Mouse (Mus musculus): ENCODE measurements around the gene Itih3. TPM values are rescaled to one million over a fixed set of nuclear protein-coding genes. Genes with fewer than 3 reads are reported as not detected.

The Itih3 gene
- polyA plus RNA-seq, 1 experiment from 2014 or later: 2.2 TPM

DNA sequence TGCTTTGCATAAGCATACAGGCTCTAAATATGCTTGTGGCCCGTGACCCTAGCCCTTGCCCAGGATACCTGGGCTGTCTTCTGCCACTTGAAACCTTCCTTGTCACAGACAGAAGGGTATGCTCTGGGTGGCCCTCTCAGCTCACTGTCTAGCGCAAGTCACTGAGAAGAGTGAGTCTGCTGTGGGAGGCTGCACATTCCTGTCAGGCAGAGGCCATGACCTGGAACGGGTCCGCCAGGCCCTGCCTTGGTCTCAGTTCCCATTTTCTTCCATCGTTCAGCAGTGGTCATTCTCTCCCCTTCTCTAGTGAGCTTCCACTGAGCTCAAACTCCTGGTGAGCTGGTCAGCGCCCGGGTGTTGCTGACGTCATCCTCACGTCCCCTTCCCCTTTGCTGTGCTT, 47.6 kb downstream of the Itih3 start:
- no peak overlapping the region for H3K27ac ChIP-seq (ENCODE audit: poor library complexity, severe bottlenecking)
- H3K4me1 ChIP-seq (replicated peaks): peaks cover 51% of the 10 kb centered on the region
- H3K27me3 ChIP-seq (replicated peaks): no peaks in the 10 kb centered on the region
- H3K9ac ChIP-seq: no peak overlapping the region
- H3K36me3 ChIP-seq: peaks cover 28% of the 10 kb centered on the region
- H3K4me2 ChIP-seq: no peak overlapping the region
- WGBS: 65% methylated on average over 9 of the region's 9 CpGs
- no peaks in the 10 kb centered on the region for H3K9me3 ChIP-seq (replicated peaks)
- no peak for ATAC-seq (ENCODE audit: insufficient number of reproducible peaks, low FRiP score)
- no peak overlapping the region for H3K4me3 ChIP-seq

DNA sequence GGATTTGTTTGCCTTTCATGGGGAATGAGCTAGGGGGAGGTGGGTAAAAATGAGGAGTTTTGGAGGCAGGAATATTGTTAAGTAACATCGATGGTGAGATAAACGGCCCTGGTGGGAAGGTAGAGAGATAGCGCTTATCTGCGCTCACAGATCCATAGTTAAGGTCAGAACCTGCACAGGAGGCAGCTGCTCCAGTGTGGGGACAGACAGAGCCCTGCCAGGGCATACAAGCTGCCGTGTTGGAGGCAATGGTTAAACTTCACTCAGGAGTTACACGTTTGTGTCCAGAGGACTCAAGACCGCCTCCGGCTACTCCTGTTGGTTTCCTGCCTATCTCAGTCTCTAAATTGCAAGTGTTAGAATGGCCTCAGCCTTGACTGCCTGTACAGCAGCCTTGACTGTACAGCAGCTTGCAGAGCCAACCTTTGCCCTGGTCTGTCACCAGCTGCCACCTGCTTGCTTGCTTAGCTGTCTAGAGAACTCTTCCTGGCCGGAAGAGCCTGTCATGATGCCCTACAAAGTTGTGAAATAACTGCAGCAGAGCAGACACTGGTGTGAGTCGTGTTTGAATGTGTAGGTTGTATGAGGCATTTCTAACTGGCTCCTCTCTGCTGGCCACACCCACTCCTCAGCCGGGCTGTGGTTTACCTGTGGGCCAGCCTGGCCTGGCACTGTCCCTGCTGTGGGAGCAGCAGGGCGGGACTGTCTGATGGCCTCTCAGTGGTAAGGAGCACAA, 48.3 kb downstream of the Itih3 start:
- 73% methylated on average over 12 of the region's 12 CpGs for WGBS
- H3K27ac ChIP-seq (ENCODE audit: poor library complexity, severe bottlenecking): no peak overlapping the region

DNA sequence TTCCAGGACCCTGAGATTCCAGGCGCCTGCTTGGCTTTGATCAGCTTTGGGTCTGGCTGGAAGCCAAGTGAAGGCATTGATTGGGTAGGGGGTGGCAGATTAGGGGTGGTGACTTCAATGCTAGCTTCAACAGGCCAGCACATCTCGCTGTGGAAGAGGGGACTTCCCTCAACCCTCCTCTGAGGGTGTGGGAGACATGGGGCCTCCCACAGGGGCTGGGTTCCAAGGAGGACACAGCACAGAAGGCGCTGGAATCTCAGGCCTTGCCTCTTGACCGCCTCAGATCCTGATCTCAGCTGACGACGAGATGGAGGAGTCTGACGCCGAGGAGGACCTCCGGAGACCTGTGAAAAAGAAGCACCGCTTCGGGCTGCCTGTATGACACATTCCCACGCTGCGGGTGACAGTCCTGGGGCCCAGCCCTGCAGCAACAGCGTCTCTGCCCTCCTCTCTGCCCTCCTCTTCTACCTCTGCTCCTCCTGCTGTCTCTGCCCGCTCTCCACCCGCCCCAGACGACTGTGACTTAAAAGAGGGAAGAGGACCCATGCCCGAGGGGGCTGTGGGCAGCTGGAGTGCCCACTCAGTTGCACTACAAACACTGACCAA, 49.4 kb downstream of the Itih3 start:
- Histone ChIP-seq H3K27ac (ENCODE audit: poor library complexity, severe bottlenecking) (no peak overlapping the region), H3K4me2 (no peak overlapping the region), H3K9me3 (replicated peaks) (no peaks in the 10 kb centered on the region), H3K27me3 (replicated peaks) (no peaks in the 10 kb centered on the region), H3K36me3 (peaks cover 28% of the 10 kb centered on the region), H3K9ac (no peak overlapping the region), H3K4me1 (replicated peaks) (peaks cover 56% of the 10 kb centered on the region), H3K4me3 (no peak overlapping the region)
- WGBS: 52% methylated on average over 18 of the region's 18 CpGs
- no peak for ATAC-seq (ENCODE audit: insufficient number of reproducible peaks, low FRiP score)

More for the DNA sequence above, 48.3 kb downstream of the Itih3 start:
- Histone ChIP-seq H3K9ac (no peak overlapping the region), H3K9me3 (replicated peaks) (no peaks in the 10 kb centered on the region), H3K4me3 (no peak overlapping the region), H3K4me2 (no peak overlapping the region), H3K4me1 (replicated peaks) (peaks cover 56% of the 10 kb centered on the region), H3K27me3 (replicated peaks) (no peaks in the 10 kb centered on the region), H3K36me3 (peaks cover 28% of the 10 kb centered on the region)
- ATAC-seq (ENCODE audit: insufficient number of reproducible peaks, low FRiP score): no peak

DNA sequence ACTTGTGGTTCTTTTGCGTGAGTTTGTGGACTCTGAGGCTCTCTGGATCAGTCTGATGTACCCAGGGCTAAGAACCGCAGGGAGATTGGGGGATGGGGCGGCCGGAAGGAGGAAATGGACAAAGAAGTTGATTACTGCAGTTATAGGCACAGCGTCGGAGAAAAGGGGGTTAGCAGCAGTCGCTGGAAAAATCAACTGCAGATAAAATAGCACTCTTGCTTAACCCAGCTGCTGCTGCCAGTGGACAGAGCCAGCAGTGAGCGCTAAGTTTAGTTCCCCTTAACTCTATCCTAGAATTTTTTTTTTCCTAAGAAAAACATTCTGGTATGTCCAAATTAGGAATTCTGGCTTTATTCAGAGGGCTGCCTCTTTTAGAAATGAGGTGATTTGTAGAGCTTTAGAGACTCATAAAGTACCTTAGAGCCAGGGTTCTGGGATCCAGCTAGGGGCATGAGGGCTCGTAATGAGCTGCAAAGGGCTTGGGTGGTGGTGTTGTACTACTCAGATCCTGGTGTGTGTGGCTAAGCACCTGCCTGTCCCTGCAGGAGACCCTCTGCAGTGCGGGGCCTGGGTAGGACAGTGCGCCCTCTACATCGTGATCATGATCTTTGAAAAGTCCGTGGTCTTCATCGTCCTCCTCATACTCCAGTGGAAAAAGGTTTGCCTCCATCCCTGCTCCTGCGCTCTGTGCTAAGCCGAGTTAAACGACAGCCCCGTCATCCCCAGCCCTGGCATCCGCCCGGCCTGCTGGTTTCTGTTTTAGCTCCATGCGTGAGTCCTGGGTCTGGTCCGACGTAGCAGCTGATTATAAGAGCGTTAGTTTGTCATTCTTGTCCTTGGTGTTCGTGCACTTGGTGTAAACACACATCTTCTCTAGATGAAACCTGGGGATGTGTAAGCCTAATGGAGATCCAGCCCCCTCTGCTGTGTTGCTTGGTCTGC, 53.1 kb downstream of the Itih3 start:
- Histone ChIP-seq H3K36me3 (peaks cover 21% of the 10 kb centered on the region), H3K9ac (0 out of 2 replicates have a peak overlapping the region, but pooled peaks have one; percentile 37), H3K27ac (ENCODE audit: poor library complexity, severe bottlenecking) (peak overlapping the region; percentile 84), H3K4me3 (no peak overlapping the region), H3K27me3 (replicated peaks) (no peaks in the 10 kb centered on the region), H3K4me2 (peak overlapping the region; percentile 16; the same call in 1 of the 2 replicates), H3K9me3 (replicated peaks) (no peaks in the 10 kb centered on the region), H3K4me1 (replicated peaks) (peaks cover 41% of the 10 kb centered on the region)
- 55% methylated on average over 25 of the region's 25 CpGs for WGBS
- peak; percentile 52 for ATAC-seq (ENCODE audit: insufficient number of reproducible peaks, low FRiP score)

DNA sequence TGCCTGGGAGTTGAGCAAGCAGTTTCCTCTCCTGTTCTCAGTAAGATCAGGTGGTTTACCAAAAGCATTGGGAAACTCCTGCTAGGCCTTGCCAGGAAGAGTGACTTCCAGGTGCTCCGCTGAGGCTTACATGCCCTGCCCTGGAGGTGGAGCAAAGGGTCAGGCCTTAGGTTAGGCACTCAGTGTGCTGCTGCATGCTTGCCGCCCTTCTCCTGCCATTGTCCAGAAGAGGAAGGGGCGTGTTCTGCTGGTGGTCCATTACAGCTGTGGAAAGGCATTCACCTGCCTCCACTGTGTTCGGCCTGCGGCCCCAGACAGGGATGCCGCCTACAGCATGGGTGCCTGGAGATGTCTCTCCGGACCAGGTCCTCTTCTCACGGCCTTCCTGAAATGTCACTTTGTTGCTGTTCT, 54.2 kb downstream of the Itih3 start:
- ATAC-seq (ENCODE audit: insufficient number of reproducible peaks, low FRiP score): no peak
- Histone ChIP-seq H3K4me2 (no peak overlapping the region), H3K9me3 (replicated peaks) (no peaks in the 10 kb centered on the region), H3K4me3 (no peak overlapping the region), H3K36me3 (peaks cover 16% of the 10 kb centered on the region), H3K4me1 (replicated peaks) (peaks cover 34% of the 10 kb centered on the region), H3K27ac (ENCODE audit: poor library complexity, severe bottlenecking) (peak overlapping the region; percentile 84), H3K27me3 (replicated peaks) (no peaks in the 10 kb centered on the region), H3K9ac (peak overlapping the region; percentile 37; the same call in 1 of the 2 replicates)
- 78% methylated on average over 8 of the region's 8 CpGs for WGBS

DNA sequence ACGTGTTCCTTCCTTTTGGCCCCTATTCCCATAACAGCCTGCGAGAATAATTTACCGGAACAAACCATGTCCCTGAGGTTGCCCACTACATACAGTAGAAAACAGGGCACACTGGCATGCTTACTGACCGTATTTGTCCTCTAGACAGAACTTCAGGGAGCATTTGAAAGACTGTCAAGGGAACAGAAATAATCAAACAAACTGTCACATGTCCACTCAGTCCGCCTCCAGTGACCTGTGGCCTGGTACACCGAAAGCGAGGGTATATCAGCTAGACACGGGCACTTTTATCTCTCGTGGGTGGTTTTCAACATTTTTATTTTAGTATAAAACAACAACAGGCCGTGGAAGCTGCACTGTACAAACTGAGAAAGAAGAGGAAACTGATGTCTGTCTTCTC, 54.7 kb downstream of the Itih3 start:
- Histone ChIP-seq H3K4me2 (no peak overlapping the region), H3K9me3 (replicated peaks) (no peaks in the 10 kb centered on the region), H3K9ac (no peak overlapping the region), H3K27ac (ENCODE audit: poor library complexity, severe bottlenecking) (0 out of 2 replicates have a peak overlapping the region, but pooled peaks have one; percentile 84), H3K4me3 (no peak overlapping the region), H3K4me1 (replicated peaks) (peaks cover 29% of the 10 kb centered on the region), H3K27me3 (replicated peaks) (no peaks in the 10 kb centered on the region), H3K36me3 (peaks cover 15% of the 10 kb centered on the region; the same call in 1 of the 2 replicates)
- ATAC-seq (ENCODE audit: insufficient number of reproducible peaks, low FRiP score): no peak
- WGBS: 72% methylated on average over 10 of the region's 10 CpGs

DNA sequence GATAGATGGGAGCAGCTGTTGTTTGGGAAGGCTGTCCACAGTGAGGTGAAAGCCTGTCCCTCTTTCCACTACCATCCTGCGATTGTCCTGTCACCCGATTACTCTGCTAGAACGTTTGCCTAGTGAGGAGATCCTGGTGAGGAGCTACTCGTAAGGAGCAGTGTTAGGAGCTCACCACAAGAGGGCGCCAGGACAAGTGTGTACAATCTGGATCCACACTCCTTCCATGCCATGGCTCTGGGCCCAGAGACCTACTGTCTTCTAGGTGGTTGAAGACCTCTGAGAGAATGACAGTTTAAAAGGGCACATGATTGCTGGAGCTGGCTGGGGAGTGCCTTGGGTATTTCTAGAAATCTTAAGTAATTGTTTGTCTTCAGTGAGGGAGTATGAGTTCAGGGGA, 56.5 kb downstream of the Itih3 start:
- Histone ChIP-seq H3K4me2 (no peak overlapping the region), H3K36me3 (peaks cover 5% of the 10 kb centered on the region; the same call in 1 of the 2 replicates), H3K4me3 (no peak overlapping the region), H3K9me3 (replicated peaks) (no peaks in the 10 kb centered on the region), H3K9ac (no peak overlapping the region), H3K4me1 (replicated peaks) (peaks cover 26% of the 10 kb centered on the region), H3K27me3 (replicated peaks) (no peaks in the 10 kb centered on the region), H3K27ac (ENCODE audit: poor library complexity, severe bottlenecking) (no peak overlapping the region)
- 24% methylated on average over 5 of the region's 5 CpGs for WGBS
- ATAC-seq (ENCODE audit: insufficient number of reproducible peaks, low FRiP score): no peak

DNA sequence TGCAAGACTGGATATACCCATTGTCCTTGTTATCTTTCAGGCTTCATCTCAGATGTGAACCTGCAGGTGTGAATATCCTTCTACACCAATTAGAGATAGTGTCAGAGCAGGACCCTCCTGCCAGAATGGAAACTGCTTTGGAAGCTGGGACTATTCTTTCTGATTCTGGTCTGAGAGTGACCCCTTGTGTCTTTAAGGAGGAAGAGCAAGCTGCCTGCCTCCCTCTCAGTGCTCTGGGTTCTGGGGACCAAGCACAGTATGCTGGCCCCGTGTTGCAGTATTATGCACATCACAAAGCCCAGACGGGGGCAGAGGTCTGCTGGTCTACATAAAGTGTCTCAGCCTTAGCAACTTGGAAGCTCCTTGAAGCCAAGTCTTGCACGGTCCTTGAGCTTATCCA, 58.2 kb downstream of the Itih3 start:
- Histone ChIP-seq H3K27ac (ENCODE audit: poor library complexity, severe bottlenecking) (no peak overlapping the region), H3K9ac (no peak overlapping the region), H3K36me3 (peaks cover 5% of the 10 kb centered on the region; the same call in 1 of the 2 replicates), H3K4me3 (no peak overlapping the region), H3K27me3 (replicated peaks) (no peaks in the 10 kb centered on the region), H3K9me3 (replicated peaks) (no peaks in the 10 kb centered on the region), H3K4me1 (replicated peaks) (peaks cover 12% of the 10 kb centered on the region), H3K4me2 (no peak overlapping the region)
- ATAC-seq (ENCODE audit: insufficient number of reproducible peaks, low FRiP score): no peak
- WGBS: 63% methylated on average over 3 of the region's 3 CpGs

DNA sequence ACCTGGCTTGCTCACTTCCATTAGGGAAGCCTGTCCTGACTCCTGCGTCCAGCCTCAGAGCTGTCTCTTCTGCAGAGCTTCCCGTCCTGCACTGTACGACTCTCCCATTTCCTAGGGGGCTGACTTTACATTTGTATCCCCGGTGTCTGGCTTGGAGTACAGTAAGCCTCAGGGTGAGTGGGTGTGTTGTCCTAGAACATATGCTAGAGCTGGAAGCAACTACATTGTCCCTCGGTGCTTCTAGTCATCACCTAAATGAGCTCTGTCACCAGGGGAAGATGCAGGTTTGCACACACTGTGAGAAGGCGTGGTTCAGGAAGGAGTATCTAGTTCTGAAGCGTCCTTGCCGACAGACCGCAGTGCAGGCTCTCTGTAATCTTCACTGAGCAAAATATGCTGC, 61.2 kb downstream of the Itih3 start:
- ATAC-seq (ENCODE audit: insufficient number of reproducible peaks, low FRiP score): no peak
- no peak overlapping the region for H3K4me3 ChIP-seq
- H3K27me3 ChIP-seq (replicated peaks): no peaks in the 10 kb centered on the region
- H3K4me1 ChIP-seq (replicated peaks): no peaks in the 10 kb centered on the region
- H3K27ac ChIP-seq (ENCODE audit: poor library complexity, severe bottlenecking): no peak overlapping the region
- H3K4me2 ChIP-seq: no peak overlapping the region
- peaks cover 5% of the 10 kb centered on the region; the same call in 1 of the 2 replicates for H3K36me3 ChIP-seq
- no peaks in the 10 kb centered on the region for H3K9me3 ChIP-seq (replicated peaks)
- 83% methylated on average over 9 of the region's 9 CpGs for WGBS
- H3K9ac ChIP-seq: no peak overlapping the region

DNA sequence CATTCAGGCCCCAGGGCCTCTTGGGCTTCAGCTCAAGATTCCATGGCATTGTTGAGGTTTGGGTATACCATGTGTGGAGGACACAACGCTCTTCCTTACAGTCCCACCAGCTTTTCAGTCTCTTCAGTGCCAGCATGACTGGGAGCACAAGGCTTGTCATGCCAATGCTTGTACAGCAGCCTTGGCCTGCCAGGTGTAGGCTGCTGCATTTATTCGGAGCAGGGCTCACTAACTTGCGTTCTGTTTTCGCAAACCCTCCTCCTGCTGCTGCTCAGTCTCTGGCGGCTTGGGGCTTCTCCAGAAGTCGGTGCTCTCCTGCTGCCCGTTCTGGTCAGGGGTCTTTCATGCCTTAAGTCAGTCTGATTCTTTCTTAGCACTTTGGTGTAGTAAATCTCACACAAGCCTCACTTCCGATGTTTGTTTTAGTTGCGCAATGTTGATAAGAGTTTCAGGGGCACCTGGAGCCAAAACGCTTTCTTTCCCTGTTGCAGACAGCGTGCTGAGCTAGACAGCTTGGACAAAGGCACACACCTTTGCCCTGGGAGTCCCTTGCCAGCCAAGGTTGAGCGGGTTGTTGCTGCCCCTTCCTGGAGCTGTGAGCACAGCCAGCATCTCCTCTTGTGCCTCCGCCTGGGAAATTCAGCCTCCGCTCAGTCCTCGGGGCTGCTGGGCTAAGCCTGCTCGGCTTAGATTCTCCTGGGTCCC, 62.0 kb downstream of the Itih3 start:
- no peaks in the 10 kb centered on the region for H3K27me3 ChIP-seq (replicated peaks)
- no peak overlapping the region for H3K9ac ChIP-seq
- H3K36me3 ChIP-seq: peaks cover 4% of the 10 kb centered on the region; the same call in 1 of the 2 replicates
- H3K4me3 ChIP-seq: no peak overlapping the region
- H3K9me3 ChIP-seq (replicated peaks): no peaks in the 10 kb centered on the region
- H3K27ac ChIP-seq (ENCODE audit: poor library complexity, severe bottlenecking): no peak overlapping the region
- no peak for ATAC-seq (ENCODE audit: insufficient number of reproducible peaks, low FRiP score)
- no peak overlapping the region for H3K4me2 ChIP-seq
- 0 out of 2 replicates have a peak, but pooled peaks cover 5% of the 10 kb centered on the region for H3K4me1 ChIP-seq (replicated peaks)
- WGBS: 55% methylated on average over 16 of the region's 16 CpGs

Measured in heart, embryonic 12.5 days (tissue).